Mouse (Mus musculus) embryonic stem cell, embryonic (primary cell): ENCODE data around the gene Ablim2.

Experiments
- CTCF ChIA-PET, 4 experiments: fragments of 300-600 bp in 2 of 4; fragments of 350-600 bp in 2 of 4; sonication (Branson Sonifier 250); formaldehyde crosslinking; loops; one replicate each; lab custom pipeline; 2022; ENCODE audit warnings: inconsistent platforms in 2 of 4; lab: Charles Lee
- POLR2A ChIA-PET, 4 experiments: fragments of 300-600 bp in 2 of 4; fragments of 350-600 bp in 2 of 4; sonication (Branson Sonifier 250); formaldehyde crosslinking; loops; one replicate each; lab custom pipeline; 2022; ENCODE audit warnings: antibody characterized with exemption in 4 of 4, inconsistent platforms in 1 of 4; lab: Charles Lee

Gene Ablim2

GRCm38 (mm10) chr5:35770891-35771663 lies 13.4 kb downstream of the Ablim2 start:
- CTCF ChIA-PET = interaction anchor here in 3 of 4 experiments (0.6 to 6.4 kb wide), 13 partner anchors 13 to 409 kb away, joined by 3 to 34 read pairs (median 4); partner anchors contain the start of genes Ablim2 (in 2 of the 3) and Sh3tc1 (in 1 of the 3)
- POLR2A ChIA-PET = interaction anchor here (0.6 to 12.6 kb wide), 85 partner anchors 9 to 1112 kb away, joined by 3 to 215 read pairs (median 5); partner anchors contain the start of genes Ablim2 (in 3 of the 4), Sh3tc1 (in 3 of the 4), Trmt44 (in 3 of the 4) and Acox3 (in 1 of the 4)

- ChIA-PET POLR2A (interaction anchor here in 3 of 4 experiments (0.6 to 12.6 kb wide), 19 partner anchors 8 to 198 kb away, joined by 3 to 215 read pairs (median 42); partner anchors contain the start of genes Ablim2 (in 2 of the 3), Sh3tc1 (in 2 of the 3) and Trmt44 (in 1 of the 3)), CTCF (interaction anchor here in 2 of 4 experiments (0.7 to 6.4 kb wide), 4 partner anchors 16 to 91 kb away, joined by 3 to 34 read pairs (median 6); no protein-coding TSS in a partner anchor)
Observed at GRCm38 (mm10) chr5:35773274-35774136, 15.8 kb downstream of the Ablim2 start.

- ChIA-PET CTCF (interaction anchor here in 1 of 4 experiments (0.7 to 6.4 kb wide), 3 partner anchors 19 to 90 kb away, joined by 4 to 34 read pairs (median 7); no protein-coding TSS in a partner anchor), POLR2A (interaction anchor here in 3 of 4 experiments (0.6 to 12.6 kb wide), 15 partner anchors 8 to 199 kb away, joined by 3 to 215 read pairs (median 50); partner anchors contain the start of genes Ablim2 (in 2 of the 3), Sh3tc1 (in 1 of the 3) and Trmt44 (in 1 of the 3))
Observed at GRCm38 (mm10) chr5:35774137-35774424, 16.4 kb downstream of the Ablim2 start.

GRCm38 (mm10) chr5:35781116-35781515 lies 23.4 kb downstream of the Ablim2 start:
- ChIA-PET CTCF (interaction anchor here in 2 of 4 experiments (0.6 to 1.9 kb wide), 2 partner anchors 14 to 24 kb away, joined by 4 to 6 read pairs; partner anchors contain the start of gene Ablim2 (in 1 of the 2)), POLR2A (interaction anchor here in 3 of 4 experiments (0.6 to 12.5 kb wide), 7 partner anchors 9 to 24 kb away, joined by 4 to 215 read pairs (median 11); partner anchors contain the start of gene Ablim2 (in 2 of the 3))

GRCm38 (mm10) chr5:35782648-35783180 lies 25.0 kb downstream of the Ablim2 start:
- ChIA-PET POLR2A (interaction anchor here in 3 of 4 experiments (0.6 to 12.5 kb wide), 20 partner anchors 8 to 678 kb away, joined by 3 to 215 read pairs (median 4); partner anchors contain the start of genes Ablim2 (in 1 of the 3) and Trmt44 (in 1 of the 3)), CTCF (interaction anchor here in 3 of 4 experiments (0.6 to 1.9 kb wide), 6 partner anchors 12 to 984 kb away, joined by 3 to 10 read pairs (median 5); no protein-coding TSS in a partner anchor)

- POLR2A ChIA-PET = interaction anchor here (0.6 to 12.5 kb wide), 20 partner anchors 9 to 248 kb away, joined by 3 to 215 read pairs (median 5); partner anchors contain the start of genes Ablim2 (in 2 of the 4), Afap1 (in 1 of the 4) and Trmt44 (in 1 of the 4)
- CTCF ChIA-PET = interaction anchor here (0.9 to 4.4 kb wide), 8 partner anchors 9 to 88 kb away, joined by 3 to 28 read pairs (median 4); no protein-coding TSS in a partner anchor
Observed at GRCm38 (mm10) chr5:35785853-35786252, 28.2 kb downstream of the Ablim2 start.

GRCm38 (mm10) chr5:35787847-35788246 lies 30.2 kb downstream of the Ablim2 start:
- ChIA-PET CTCF (interaction anchor here in 1 of 4 experiments (1.3 to 4.4 kb wide), 2 partner anchors 8 to 33 kb away, joined by 4 to 28 read pairs; no protein-coding TSS in a partner anchor), POLR2A (interaction anchor here in 3 of 4 experiments (0.8 to 12.5 kb wide), 15 partner anchors 8 to 213 kb away, joined by 3 to 191 read pairs (median 5); partner anchors contain the start of genes Ablim2 (in 1 of the 3), Sh3tc1 (in 1 of the 3) and Trmt44 (in 1 of the 3))

- CTCF ChIA-PET = interaction anchor here in 3 of 4 experiments (0.6 to 1.6 kb wide), 5 partner anchors 16 to 630 kb away, joined by 3 to 12 read pairs (median 4); no protein-coding TSS in a partner anchor
- POLR2A ChIA-PET = interaction anchor here in 3 of 4 experiments (0.6 to 12.5 kb wide), 28 partner anchors 9 to 676 kb away, joined by 3 to 191 read pairs (median 4); partner anchors contain the start of genes Trmt44 (in 3 of the 3), Ablim2 (in 1 of the 3), Grpel1 (in 1 of the 3) and Sh3tc1 (in 1 of the 3)
Observed at GRCm38 (mm10) chr5:35788719-35789118, 31.0 kb downstream of the Ablim2 start.

GRCm38 (mm10) chr5:35789697-35790096 lies 32.0 kb downstream of the Ablim2 start:
- ChIA-PET CTCF (interaction anchor here in 2 of 4 experiments (0.6 to 1.6 kb wide), 6 partner anchors 17 to 298 kb away, joined by 3 to 9 read pairs (median 4); no protein-coding TSS in a partner anchor), POLR2A (interaction anchor here in 3 of 4 experiments (0.6 to 12.5 kb wide), 29 partner anchors 10 to 675 kb away, joined by 3 to 191 read pairs (median 4); partner anchors contain the start of genes Trmt44 (in 2 of the 3), Ablim2 (in 1 of the 3), Grpel1 (in 1 of the 3) and Sh3tc1 (in 1 of the 3))

GRCm38 (mm10) chr5:35790387-35791065 lies 32.8 kb downstream of the Ablim2 start:
- CTCF ChIA-PET = interaction anchor here in 3 of 4 experiments (0.7 to 7.5 kb wide), 9 partner anchors 20 to 265 kb away, joined by 3 to 114 read pairs (median 4); partner anchors contain the start of gene Ablim2 (in 1 of the 3)
- POLR2A ChIA-PET = interaction anchor here in 3 of 4 experiments (0.6 to 12.5 kb wide), 30 partner anchors 8 to 1194 kb away, joined by 3 to 191 read pairs (median 4); partner anchors contain the start of genes Ablim2 (in 2 of the 3), Grpel1 (in 1 of the 3), Sh3tc1 (in 1 of the 3) and Trmt44 (in 1 of the 3)

GRCm38 (mm10) chr5:35793971-35794370 lies 36.3 kb downstream of the Ablim2 start:
- ChIA-PET CTCF (interaction anchor here (0.9 to 7.5 kb wide), 10 partner anchors 20 to 93 kb away, joined by 3 to 114 read pairs (median 9); no protein-coding TSS in a partner anchor), POLR2A (interaction anchor here in 3 of 4 experiments (0.6 to 9.2 kb wide), 15 partner anchors 11 to 219 kb away, joined by 3 to 174 read pairs (median 11); partner anchors contain the start of genes Ablim2 (in 1 of the 3), Acox3 (in 1 of the 3), Sh3tc1 (in 1 of the 3) and Trmt44 (in 1 of the 3))

GRCm38 (mm10) chr5:35794942-35795341 lies 37.3 kb downstream of the Ablim2 start:
- ChIA-PET POLR2A (interaction anchor here in 3 of 4 experiments (0.8 to 9.2 kb wide), 42 partner anchors 9 to 220 kb away, joined by 3 to 174 read pairs (median 5); partner anchors contain the start of genes Ablim2 (in 2 of the 3), Sh3tc1 (in 1 of the 3) and Trmt44 (in 1 of the 3)), CTCF (interaction anchor here (0.5 to 7.5 kb wide), 113 partner anchors 9 to 968 kb away, joined by 3 to 114 read pairs (median 4); partner anchors contain the start of genes Ablim2 (in 2 of the 4) and Sh3tc1 (in 1 of the 4))

GRCm38 (mm10) chr5:35795481-35796048 lies 37.9 kb downstream of the Ablim2 start:
- POLR2A ChIA-PET = interaction anchor here (0.6 to 9.2 kb wide), 44 partner anchors 9 to 125 kb away, joined by 3 to 174 read pairs (median 4); partner anchors contain the start of genes Ablim2 (in 2 of the 4) and Sh3tc1 (in 1 of the 4)
- CTCF ChIA-PET = interaction anchor here (0.5 to 7.5 kb wide), 121 partner anchors 9 to 967 kb away, joined by 3 to 114 read pairs (median 4); partner anchors contain the start of genes Ablim2 (in 2 of the 4) and Sh3tc1 (in 1 of the 4)

GRCm38 (mm10) chr5:35796136-35796535 lies 38.5 kb downstream of the Ablim2 start:
- ChIA-PET CTCF (interaction anchor here (0.6 to 7.5 kb wide), 60 partner anchors 10 to 449 kb away, joined by 3 to 114 read pairs (median 6); partner anchors contain the start of gene Ablim2 (in 1 of the 4)), POLR2A (interaction anchor here (1.0 to 9.2 kb wide), 31 partner anchors 10 to 97 kb away, joined by 3 to 174 read pairs (median 5); partner anchors contain the start of genes Ablim2 (in 1 of the 4) and Sh3tc1 (in 1 of the 4))
